ENCODE assay signal across 1 mouse cellular context in the genomic region with DNA sequence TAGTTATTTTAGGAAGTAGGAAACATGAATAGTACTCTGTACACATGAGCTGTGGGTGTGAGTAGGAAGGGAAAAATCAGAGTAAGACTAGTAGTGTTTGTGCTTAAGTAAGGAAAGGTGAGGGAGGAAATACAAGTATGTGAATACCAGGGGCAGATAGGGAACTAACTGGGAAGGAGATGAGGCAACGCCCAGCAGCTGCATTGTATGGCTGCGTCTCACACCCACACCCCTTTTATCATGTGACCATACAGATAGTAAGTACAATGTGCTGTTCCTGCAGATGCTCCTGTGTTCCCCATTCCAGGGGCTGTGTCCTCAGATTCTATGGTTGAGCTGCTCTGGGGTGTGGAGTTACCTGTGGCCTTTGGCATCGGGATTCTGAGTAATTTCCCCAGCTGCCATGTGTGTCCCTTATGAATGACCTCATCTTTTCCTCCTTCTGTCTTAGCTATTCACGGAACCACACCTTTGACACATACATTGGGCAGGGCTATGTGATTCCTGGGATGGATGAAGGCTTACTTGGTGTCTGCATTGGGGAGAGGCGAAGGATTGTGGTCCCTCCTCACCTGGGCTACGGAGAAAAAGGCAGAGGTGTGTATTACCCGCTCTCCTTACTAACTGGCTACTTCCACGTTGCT.
TF ChIP-seq lines count a peak whose summit lies in the region.

No protein-coding gene starts in this region.

TF ChIP-seq in MEL, 35 proteins besides CTCF, POLR2A, EP300 and RAD21 (continued from another document):
- TF ChIP-seq MAX (IDR thresholded peaks at IDR 0.05; ENCODE audit: low read length) = peak; percentile 64
- TF ChIP-seq BHLHE40 (IDR thresholded peaks at IDR 0.05; ENCODE audit: borderline replicate concordance, low read depth, low read length) = no peak
- no peak for TF ChIP-seq CHD1 (IDR thresholded peaks at IDR 0.05; ENCODE audit: low read depth, low read length)
- no peak for TF ChIP-seq TAL1 (IDR thresholded peaks at IDR 0.05; ENCODE audit: low read length)
- no peak for TF ChIP-seq NELFE (IDR thresholded peaks at IDR 0.05; ENCODE audit: low read depth, low read length)
- TF ChIP-seq MAFK (IDR thresholded peaks at IDR 0.05; ENCODE audit: borderline replicate concordance, low read depth, low read length) = no peak
- TF ChIP-seq E2F4 (IDR thresholded peaks at IDR 0.05; ENCODE audit: borderline replicate concordance, low read depth, low read length) = no peak
- TF ChIP-seq TCF12 (IDR thresholded peaks at IDR 0.05; ENCODE audit: low read depth, low read length) = no peak
- TF ChIP-seq CHD2 (IDR thresholded peaks at IDR 0.05; ENCODE audit: low read length) = no peak
- TF ChIP-seq ELF1 (IDR thresholded peaks at IDR 0.05; ENCODE audit: low read depth, low read length) = no peak
- TF ChIP-seq RCOR1 (IDR thresholded peaks at IDR 0.05; ENCODE audit: low read depth, low read length) = peak; percentile 37; the same call in 1 of the 2 replicates
- no peak for TF ChIP-seq MXI1 (IDR thresholded peaks at IDR 0.05; ENCODE audit: low read depth, low read length)
- TF ChIP-seq ZNF384 (IDR thresholded peaks at IDR 0.05; ENCODE audit: low read depth, low read length) = no peak
- TF ChIP-seq GATA1 (IDR thresholded peaks at IDR 0.05; ENCODE audit: low read depth, low read length) = peak; percentile 55
- TF ChIP-seq USF2 (IDR thresholded peaks at IDR 0.05; ENCODE audit: borderline replicate concordance in 1 of 2, insufficient read depth in 1 of 2, low read depth in 1 of 2, low read length in 2 of 2) = 0 out of 4 replicates have a peak, but pooled peaks of 1 of the 2 experiments have one; percentile 54
- no peak for TF ChIP-seq POLR2AphosphoS2 (IDR thresholded peaks at IDR 0.05; ENCODE audit: low read length)
- no peak for TF ChIP-seq POLR2AphosphoS5 (IDR thresholded peaks at IDR 0.05; ENCODE audit: borderline replicate concordance, low read depth, low read length)
- TF ChIP-seq MYB (IDR thresholded peaks at IDR 0.05; ENCODE audit: low read depth, low read length) = no peak
- TF ChIP-seq SIN3A (IDR thresholded peaks at IDR 0.05; ENCODE audit: low read length) = peak; percentile 49; the same call in 1 of the 2 replicates
- no peak for TF ChIP-seq HCFC1 (IDR thresholded peaks at IDR 0.05; ENCODE audit: low read depth, low read length)
- TF ChIP-seq MEF2A (IDR thresholded peaks at IDR 0.05; ENCODE audit: extremely low read depth, insufficient replicate concordance, low read depth, low read length, poor library complexity, severe bottlenecking) = no peak
- TF ChIP-seq MAZ (IDR thresholded peaks at IDR 0.05; ENCODE audit: low read depth, low read length) = no peak
- no peak for TF ChIP-seq SMC3 (IDR thresholded peaks at IDR 0.05; ENCODE audit: low read depth, low read length)
- no peak for TF ChIP-seq MYC (IDR thresholded peaks at IDR 0.05; ENCODE audit: low read depth, low read length)
- no peak for TF ChIP-seq NRF1 (IDR thresholded peaks at IDR 0.05; ENCODE audit: insufficient read depth, low read depth, low read length, poor library complexity, severe bottlenecking)
- peak; percentile 69 for TF ChIP-seq ETS1 (IDR thresholded peaks at IDR 0.05; ENCODE audit: low read depth, low read length)
- no peak for TF ChIP-seq KAT2A (conservative IDR thresholded peaks at IDR 0.05; ENCODE audit: low read depth, low read length)
- TF ChIP-seq ZKSCAN1 (IDR thresholded peaks at IDR 0.05; ENCODE audit: low read depth, low read length) = no peak
- TF ChIP-seq TBP (IDR thresholded peaks at IDR 0.05; ENCODE audit: low read depth, low read length) = no peak
- TF ChIP-seq UBTF (IDR thresholded peaks at IDR 0.05; ENCODE audit: borderline replicate concordance, insufficient read depth, low read depth, low read length) = no peak
- TF ChIP-seq USF1 (IDR thresholded peaks at IDR 0.05; ENCODE audit: low read depth, low read length) = peak; percentile 88
- no peak for TF ChIP-seq ZMIZ1 (IDR thresholded peaks at IDR 0.05; ENCODE audit: low read depth, low read length)
